Mouse (Mus musculus) liver, adult 2 months (tissue): Measurements from ENCODE around the gene Syn3.

ENCODE experiments used
- CTCF ChIP-seq: fragments of 200-500 bp; IDR thresholded peaks from 2 replicates; pipeline ENCODE4 v1.5.1; 2011; ENCODE audit warnings: low read depth, low read length, control low read depth
- POLR2A ChIP-seq: fragments of 200-500 bp; IDR thresholded peaks from 2 replicates; pipeline ENCODE4 v1.6.1; 2011; ENCODE audit warnings: low read length, control low read depth; ENCODE audit not compliant: insufficient read depth; ENCODE audit errors: extremely low read depth

GRCm38 (mm10) chr10:86293880-86294279 is 204.8 kb downstream of the Syn3 start:
- no peak for TF ChIP-seq CTCF
- TF ChIP-seq POLR2A = no peak
